Mouse (Mus musculus): ENCODE data around the gene Fam129a. TPM values are rescaled to one million over a fixed set of nuclear protein-coding genes. Genes with fewer than 3 reads are reported as not detected.

Gene Fam129a
- total RNA-seq, 2 experiments from 2014 or later = 124 to 180 TPM

Other genes starting within 250 kb of the Fam129a start
- 100 to 1,000 TPM; 102 to 147 TPM for gene Ivns1abp, start 226.7 kb upstream of the Fam129a start, total RNA-seq (2021)
- gene Swt1, start 142.7 kb upstream of the Fam129a start, total RNA-seq (2021) = 10 to 100 TPM; 18.1 to 19.1 TPM
- gene Trmt1l, start 142.6 kb upstream of the Fam129a start, total RNA-seq (2021) = 10 to 100 TPM; 30.1 to 31.5 TPM
- 10 to 100 TPM; 46.3 to 67.1 TPM for gene Rnf2, start 70.2 kb upstream of the Fam129a start, total RNA-seq (2021)
- 100 to 1,000 TPM in 1 of 2 experiments, 10 to 100 TPM in 1; 57.6 to 146 TPM for gene Edem3, start 184.2 kb downstream of the Fam129a start, total RNA-seq (2021)

Measured in adrenal gland, adult 18-20 months (tissue).